Comparison of ENCODE assay signal across 11 mouse cellular contexts in the genomic region with DNA sequence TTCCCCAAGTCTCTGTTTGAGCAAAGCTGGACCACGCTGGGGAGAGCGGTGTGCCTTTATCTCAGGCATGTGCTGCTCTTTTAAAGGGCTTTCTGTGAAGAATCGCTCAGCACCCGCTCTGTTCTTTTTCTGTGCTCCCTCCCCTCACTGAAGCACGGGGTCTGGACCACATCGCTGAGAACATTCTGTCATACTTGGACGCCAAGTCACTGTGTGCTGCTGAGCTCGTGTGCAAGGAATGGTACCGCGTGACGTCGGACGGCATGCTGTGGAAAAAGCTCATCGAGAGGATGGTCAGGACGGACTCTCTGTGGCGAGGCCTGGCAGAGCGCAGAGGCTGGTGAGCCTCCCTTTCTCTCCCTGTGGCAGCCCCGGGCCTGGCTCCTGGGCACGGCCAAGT. TPM values are rescaled to one million over a fixed set of nuclear protein-coding genes. Genes with fewer than 3 reads are reported as not detected.
DNase-seq lines count a peak whose midpoint lies in the region; TF ChIP-seq lines count a peak whose summit lies in the region.
"Had no signal": no experiment of that assay in that cellular context is flagged by ENCODE, and none has a peak within 500 bp of the region (broad histone marks: within the 10 kb centered on the region; RNA-seq: fewer than 3 reads in every experiment).

No protein-coding gene starts in this region.

- 17% methylated on average over 19 of the region's 19 CpGs for WGBS in cerebellum, adult 2 months

- DNase-seq in left cerebral cortex, postnatal 14 days (ENCODE audit: low spot score in 2 of 2), result peak; percentile 36 to 54
- no peak for DNase-seq in left cerebral cortex, postnatal 4 days
- DNase-seq in cerebellum, adult 2 months, result peak; percentile 70 to 77
- DNase-seq in heart, adult 18-20 months, result peak; percentile 65
- DNase-seq in heart, postnatal 36 days, result peak; percentile 38 to 54
- no peak for DNase-seq in adrenal gland, postnatal 36 days
- DNase-seq in adrenal gland, postnatal 10 days, result no peak
- DNase-seq: embryo, embryonic 11 days; lung, adult 18-20 months had no signal

- TF ChIP-seq CTCF in cerebellum, adult 2 months (IDR thresholded peaks at IDR 0.05; ENCODE audit: borderline replicate concordance, insufficient read depth, low read depth, low read length), result no peak

- TF ChIP-seq POLR2A in cerebellum, adult 2 months (IDR thresholded peaks at IDR 0.05; ENCODE audit: borderline replicate concordance, insufficient read depth, low read length), result no peak

- no peak overlapping the region for H3K27ac ChIP-seq in cerebellum, adult 2 months (ENCODE audit: insufficient read depth, low read length)
- H3K27ac ChIP-seq: forebrain, embryonic 12.5 days; midbrain, embryonic 15.5 days had no signal

- intact Hi-C loops in left cerebral cortex, postnatal 14 days (cut with DNase I), result no loop called here
- intact Hi-C loops in left cerebral cortex, postnatal 4 days (cut with DNase I), result no loop called here
- intact Hi-C loops in heart, postnatal 36 days (cut with DNase I), result no loop called here

- H3K4me1 ChIP-seq in cerebellum, adult 2 months (ENCODE audit: control insufficient read depth, insufficient read depth, low read length), result peaks cover 6% of the 10 kb centered on the region; the same call in 1 of the 2 replicates
- H3K4me1 ChIP-seq: forebrain, embryonic 12.5 days; midbrain, embryonic 15.5 days had no signal

- H3K27me3 ChIP-seq in cerebellum, adult 2 months (ENCODE audit: control insufficient read depth, insufficient read depth, low read length), result no peaks in the 10 kb centered on the region
- H3K27me3 ChIP-seq: forebrain, embryonic 12.5 days; midbrain, embryonic 15.5 days had no signal

- no peak overlapping the region for H3K4me3 ChIP-seq in cerebellum, adult 2 months (replicated peaks; ENCODE audit: insufficient read depth, low read depth, low read length)
- H3K4me3 ChIP-seq: forebrain, embryonic 12.5 days; midbrain, embryonic 15.5 days had no signal

RNA-seq across cellular contexts. Expression of a gene that starts 52.8 kb away (rescaled TPM):
- 1 to 10 TPM; 7.6 to 7.7 TPM for total RNA-seq in left cerebral cortex, postnatal 14 days (2021)
- total RNA-seq in left cerebral cortex, postnatal 4 days (2021), result 1 to 10 TPM; 5.5 to 6.6 TPM
- 14.5 and 14.6 TPM in 2 replicates for polyA plus RNA-seq in cerebellum, adult 2 months (2012; rRNA removed)
- 10 to 100 TPM; 10.3 to 10.4 TPM for total RNA-seq in heart, adult 18-20 months (2021)
- 10 to 100 TPM in 1 of 2 experiments, 1 to 10 TPM in 1; 9.8 to 11.4 TPM for total RNA-seq in heart, postnatal 36 days (2021)
- total RNA-seq in adrenal gland, postnatal 36 days (2021), result 10 to 100 TPM; 10.8 to 13.9 TPM
- total RNA-seq in adrenal gland, postnatal 10 days (2021), result 10 to 100 TPM in 1 of 2 experiments, 1 to 10 TPM in 1; 9.0 to 10.7 TPM

RNA-seq across cellular contexts. Expression of a gene that starts 52.9 kb away (rescaled TPM):
- total RNA-seq in left cerebral cortex, postnatal 14 days (2021), result 10 to 100 TPM; 58.3 to 72.0 TPM
- total RNA-seq in left cerebral cortex, postnatal 4 days (2021), result 10 to 100 TPM; 34.9 to 41.2 TPM
- polyA plus RNA-seq in cerebellum, adult 2 months (2012; rRNA removed), result 44.6 and 56.7 TPM in 2 replicates
- 10 to 100 TPM; 19.8 to 19.9 TPM for total RNA-seq in heart, adult 18-20 months (2021)
- 10 to 100 TPM; 17.6 to 21.5 TPM for total RNA-seq in heart, postnatal 36 days (2021)
- total RNA-seq in adrenal gland, postnatal 36 days (2021), result 10 to 100 TPM; 30.3 to 30.5 TPM
- total RNA-seq in adrenal gland, postnatal 10 days (2021), result 10 to 100 TPM; 21.0 to 22.5 TPM

Comparison
In these comparisons a context has a peak if more than half of its experiments do, and no peak if none do; other contexts are left out.
1. DNase-seq: peak in left cerebral cortex, postnatal 14 days (2 of 2), cerebellum, adult 2 months (2 of 2), heart, adult 18-20 months (2 of 2) and heart, postnatal 36 days (2 of 2); none in left cerebral cortex, postnatal 4 days (single experiment), adrenal gland, postnatal 36 days (0 of 2) and adrenal gland, postnatal 10 days (single experiment).